Mouse (Mus musculus) stomach, postnatal 0 days (tissue): ENCODE data around the gene Rundc3a.

Experiments used
- CTCF ChIP-seq: IDR thresholded peaks from 2 replicates; pipeline ENCODE4 v1.5.1; 2016; ENCODE audit warnings: antibody characterized with exemption, low read depth, mild to moderate bottlenecking, moderate library complexity
- EP300 ChIP-seq: optimal IDR thresholded peaks from 2 replicates; pipeline ENCODE3; 2016; ENCODE audit warnings: antibody characterized with exemption

- TF ChIP-seq CTCF, result no peak
- TF ChIP-seq EP300, result no peak
Observed at GRCm38 (mm10) chr11:102367504-102368280, 25.5 kb upstream of the Rundc3a start.
